Mouse (Mus musculus) heart, adult 11 months (tissue): ENCODE measurements around the gene Slc31a2.

Experiments
- DNase-seq: peaks from one replicate; pipeline ENCODE4 v3.0.0; 2022

Slc31a2 gene

DNA sequence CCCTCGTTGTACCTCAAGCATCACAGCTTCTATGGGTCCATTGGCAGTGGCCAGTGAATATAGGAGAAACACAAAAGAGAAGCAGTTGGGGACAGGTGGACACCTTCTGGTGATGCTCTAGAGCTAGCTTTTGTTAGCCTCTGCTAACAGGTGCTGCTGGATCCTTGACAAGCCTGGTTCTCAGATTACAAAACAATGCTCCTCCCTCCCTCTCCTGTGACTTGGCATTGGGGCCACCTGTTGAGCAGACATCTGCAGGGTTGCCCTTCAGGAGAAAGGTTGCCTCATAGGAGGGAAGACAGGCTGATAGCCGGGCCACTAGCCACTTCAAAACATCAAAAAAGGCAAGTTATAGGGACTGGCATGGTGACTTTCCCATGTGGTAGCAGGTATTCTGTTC, at the start of gene Slc31a2:
Gene Slc31a2, plus strand, starts transcription at position 287 of the 400 bp plus-strand sequence.
- DNase-seq, result peak; percentile 64

GRCm38 (mm10) chr4:62213490-62213889, 48.9 kb upstream of the Slc31a2 start:
- DNase-seq, result no peak

DNA sequence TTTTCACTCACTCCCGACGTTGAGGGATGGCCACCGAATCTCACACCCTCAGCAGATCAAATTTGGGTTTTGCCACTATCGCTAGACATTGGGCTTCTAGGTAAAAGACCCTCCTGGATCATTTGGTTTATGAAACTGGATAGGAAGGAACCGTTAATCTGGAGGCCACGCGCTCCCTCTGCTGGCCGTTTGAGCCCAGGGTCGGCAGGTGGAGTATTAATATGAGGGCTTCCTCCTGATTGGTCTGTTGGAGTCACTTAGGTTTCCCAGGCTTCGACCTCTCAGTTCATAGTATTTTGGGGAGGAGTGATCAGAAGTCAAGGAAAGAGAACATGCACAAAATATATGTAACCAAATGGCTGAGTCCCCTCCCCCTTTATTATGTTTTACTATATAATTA, 34.0 kb upstream of the Slc31a2 start:
- DNase-seq, result peak; percentile 90

DNA sequence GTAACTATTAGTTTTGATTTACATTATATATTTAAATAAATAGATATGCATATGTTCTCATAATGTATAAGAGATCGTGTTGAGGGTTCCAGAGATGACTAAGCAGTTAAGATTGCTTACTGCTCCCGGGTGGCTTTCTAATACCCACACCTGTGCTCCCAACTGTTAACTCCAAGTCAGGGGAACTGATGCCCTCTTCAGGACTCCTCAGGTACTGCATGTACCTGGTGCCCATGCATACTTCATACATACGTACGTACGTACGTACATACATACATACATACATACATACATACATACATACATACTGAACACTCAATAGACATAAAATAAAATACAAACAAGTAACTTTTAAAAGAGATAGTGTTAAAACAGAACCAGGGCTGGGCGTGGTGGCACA, 32.9 kb upstream of the Slc31a2 start:
- no peak for DNase-seq

GRCm38 (mm10) chr4:62230153-62230552, 32.2 kb upstream of the Slc31a2 start:
- DNase-seq, result no peak

DNA sequence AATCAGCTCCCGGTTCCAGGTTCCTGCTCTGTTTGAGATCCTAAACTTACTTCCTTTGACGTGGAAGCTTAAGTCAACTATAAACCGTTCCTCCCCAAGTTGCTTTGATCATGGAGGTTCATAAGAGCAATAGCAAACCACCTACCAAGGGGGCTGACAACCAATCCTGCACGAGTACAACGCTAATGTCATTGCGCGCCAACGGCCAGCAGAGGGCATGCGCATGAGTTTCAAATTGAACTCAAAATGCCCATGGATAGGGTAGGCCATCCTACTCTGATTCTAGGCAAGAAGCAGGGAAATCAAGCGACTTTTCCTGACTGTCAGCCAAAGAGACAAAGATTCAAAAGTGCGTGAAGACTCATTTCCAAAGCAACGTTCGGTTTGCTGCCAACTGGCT, 31.6 kb upstream of the Slc31a2 start, which contains the start of gene Zfp37:
Gene Zfp37, minus strand, starts transcription at position 279 of the 400 bp plus-strand sequence.
- DNase-seq, result no peak

- no peak for DNase-seq
These were observed 21.8 kb upstream of the Slc31a2 start for GRCm38 (mm10) chr4:62240586-62240985.

GRCm38 (mm10) chr4:62248328-62248727, 14.0 kb upstream of the Slc31a2 start:
- DNase-seq, result peak; percentile 64

DNA sequence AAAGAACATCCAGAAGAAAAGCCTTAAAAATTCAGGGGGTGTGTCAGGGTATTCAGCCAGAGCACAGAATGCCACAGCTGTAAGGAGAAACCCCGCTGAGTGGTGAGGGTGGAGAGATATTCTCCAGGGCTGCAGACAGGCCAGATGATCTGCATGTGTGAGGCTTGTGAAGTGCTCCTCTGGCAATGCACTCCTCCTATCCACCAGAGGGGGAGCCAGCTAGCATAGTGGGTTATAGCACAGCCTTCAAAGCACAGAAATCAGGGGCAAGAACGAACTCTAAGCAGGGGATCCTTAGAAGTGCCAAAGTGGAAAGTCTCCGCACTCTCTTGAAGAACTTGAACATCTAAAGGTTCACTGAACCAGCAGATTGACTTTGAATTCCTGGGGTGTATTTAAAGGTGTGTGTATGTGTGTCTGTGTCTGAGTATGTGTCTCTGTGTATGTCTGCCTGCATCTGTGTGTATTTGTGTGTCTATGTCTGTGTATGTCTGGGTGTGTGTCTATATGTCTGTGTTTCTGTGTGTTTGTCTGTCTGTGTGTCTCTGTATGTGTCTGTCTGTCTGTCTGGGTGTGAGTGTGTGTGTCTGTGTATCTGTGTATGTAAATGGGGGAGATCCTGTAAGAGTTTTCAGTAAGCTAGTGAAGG, 11.3 kb upstream of the Slc31a2 start:
- peak; percentile 53 for DNase-seq

DNA sequence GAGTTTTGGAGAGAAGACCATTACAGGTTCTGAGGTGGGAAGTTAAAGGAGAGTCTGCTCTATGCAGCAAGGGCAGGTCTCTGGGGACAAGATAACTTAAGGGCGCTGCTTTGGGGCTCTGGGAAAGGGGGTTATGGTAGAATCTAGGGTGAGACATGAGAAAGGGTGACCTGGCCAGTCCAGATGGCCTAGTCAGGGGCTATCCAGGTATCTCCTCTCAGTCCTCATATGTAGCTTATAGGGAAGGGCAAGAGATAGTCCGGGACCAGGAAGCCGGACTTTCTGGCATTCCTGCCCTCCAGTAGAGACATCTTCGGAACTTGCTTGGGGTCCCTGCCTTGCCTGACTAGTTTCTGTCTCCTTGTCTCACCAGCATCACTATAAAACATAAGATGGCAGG, 10.6 kb upstream of the Slc31a2 start:
- peak; percentile 52 for DNase-seq

GRCm38 (mm10) chr4:62254551-62254950, 7.8 kb upstream of the Slc31a2 start:
- DNase-seq, result peak; percentile 80

DNA sequence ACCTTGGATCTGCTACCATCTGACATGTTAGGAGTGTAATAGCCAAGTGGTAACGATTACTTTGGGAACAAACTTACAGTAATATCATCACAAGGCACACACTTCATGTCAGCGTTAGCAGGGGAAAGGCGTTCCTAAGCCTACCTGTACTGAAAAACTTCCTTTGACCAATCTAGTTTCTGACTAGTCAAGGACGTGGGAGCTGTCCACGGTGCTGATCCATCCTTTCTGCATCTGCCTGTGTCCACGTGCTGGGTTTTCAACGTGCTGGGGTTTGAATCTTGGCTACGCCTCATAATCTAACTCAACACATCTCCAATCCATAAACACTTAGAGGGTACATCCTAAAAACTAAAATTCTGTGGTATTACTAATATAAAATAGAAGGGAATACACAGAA, 5.4 kb upstream of the Slc31a2 start:
- peak; percentile 71 for DNase-seq

DNA sequence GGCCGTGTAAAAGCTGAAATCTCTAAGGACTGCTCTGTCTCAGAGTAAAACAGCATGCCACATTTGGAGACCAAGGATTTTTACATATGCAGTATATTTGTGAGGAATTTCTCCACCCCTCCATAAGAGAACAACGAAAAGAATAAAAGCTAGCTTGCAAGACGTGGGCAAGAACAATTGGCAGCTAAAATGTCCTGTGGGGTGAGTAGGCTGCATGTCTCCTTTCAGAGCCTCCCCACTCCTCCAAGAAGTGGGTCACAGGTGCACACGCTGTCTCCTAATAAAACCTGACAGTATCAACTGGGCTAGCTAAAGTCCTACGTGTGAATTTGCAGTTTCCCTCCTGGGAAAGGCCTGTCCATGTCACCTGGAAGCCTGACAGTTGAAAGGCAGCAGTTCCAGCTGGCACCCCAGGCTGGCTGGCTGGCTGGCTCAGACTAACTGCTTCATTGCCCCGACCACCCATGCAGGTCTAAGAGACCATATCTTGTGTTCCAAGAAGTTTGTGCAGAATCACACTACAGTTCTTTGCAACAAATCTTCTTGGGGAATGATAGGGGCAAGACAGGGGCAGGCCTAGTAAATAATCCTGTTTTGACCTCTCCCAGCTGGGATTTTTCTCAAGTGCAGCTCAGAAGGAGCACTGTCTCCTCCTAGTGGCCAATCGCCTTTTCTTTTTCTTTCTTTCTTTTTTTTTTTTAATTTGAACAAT, 927 bp downstream of the Slc31a2 start:
- peak; percentile 76 for DNase-seq

DNA sequence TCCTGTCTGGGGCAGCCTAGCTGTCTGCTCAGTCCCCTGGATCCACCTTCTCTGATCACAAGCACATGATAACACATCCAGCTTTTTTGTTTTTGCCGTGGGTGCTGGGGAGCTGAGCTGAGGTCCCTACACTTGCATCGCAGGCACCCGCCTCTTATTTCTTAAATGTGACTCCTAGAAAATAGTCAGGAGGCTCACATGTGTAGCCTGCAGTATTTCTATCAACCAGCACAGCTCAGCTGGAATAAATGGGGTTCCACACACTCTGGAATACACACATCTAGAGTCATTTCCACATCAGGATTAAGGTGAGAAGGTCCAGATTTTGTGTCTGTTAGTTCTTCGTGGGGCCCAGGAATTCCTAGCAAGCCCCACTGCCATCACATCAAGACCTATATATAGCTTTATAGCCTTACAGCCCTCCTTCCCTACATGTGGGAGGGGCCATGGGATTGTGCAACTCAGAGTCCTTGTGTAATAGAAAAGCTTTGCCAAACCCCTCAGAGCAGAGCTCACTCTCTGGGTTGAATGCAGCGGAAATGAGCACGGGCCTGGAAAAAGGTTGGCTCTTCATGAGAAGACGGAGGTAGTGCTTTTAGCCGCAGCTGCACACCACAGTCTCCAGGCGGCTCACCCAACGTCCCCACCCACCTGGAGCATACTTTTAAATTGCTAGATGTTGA, 2.9 kb downstream of the Slc31a2 start:
- DNase-seq, result peak; percentile 82

- DNase-seq, result peak; percentile 62
These were observed 3.7 kb downstream of the Slc31a2 start for GRCm38 (mm10) chr4:62266016-62266415.

GRCm38 (mm10) chr4:62267101-62267500, 4.7 kb downstream of the Slc31a2 start:
- peak; percentile 60 for DNase-seq

DNA sequence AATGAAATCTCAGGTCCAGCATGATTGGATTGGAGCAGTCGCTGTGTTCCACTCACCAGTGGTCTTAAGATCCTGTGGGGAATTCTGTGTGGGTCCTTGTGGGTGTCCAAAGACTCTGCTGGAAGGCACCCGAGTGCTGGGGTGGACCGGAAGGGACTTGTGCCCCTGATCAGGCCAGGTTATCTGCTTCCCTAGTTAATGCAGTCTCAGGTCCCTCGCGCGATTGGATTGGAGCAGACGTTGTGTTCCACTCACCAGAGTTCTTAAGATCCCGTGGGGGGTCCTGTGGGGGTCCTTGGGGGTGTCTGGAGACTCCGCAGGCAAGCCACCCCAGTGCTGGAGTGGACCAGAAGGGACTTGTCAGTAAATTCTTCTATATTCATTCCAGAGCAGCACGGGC, 10.3 kb downstream of the Slc31a2 start:
- peak; percentile 82 for DNase-seq

DNA sequence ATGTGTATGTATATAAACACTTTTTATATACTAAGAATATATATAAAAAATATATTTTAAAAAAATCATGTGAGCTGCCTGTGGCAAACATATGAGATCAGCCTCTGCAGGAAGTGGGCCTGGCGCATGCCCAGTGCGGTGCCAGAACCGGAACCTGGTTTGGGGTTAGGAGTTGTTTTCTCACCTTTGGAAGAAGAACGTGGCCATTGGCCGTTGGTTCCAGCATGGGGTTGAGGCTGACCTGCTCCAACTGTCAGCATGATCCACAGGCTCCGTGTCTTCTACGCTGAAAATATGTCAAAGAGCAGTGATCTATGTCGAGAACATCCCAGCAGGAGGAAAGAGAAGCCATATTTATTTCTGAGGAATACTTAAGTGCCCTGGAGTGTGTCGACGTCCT, 11.6 kb downstream of the Slc31a2 start:
- peak; percentile 72 for DNase-seq

GRCm38 (mm10) chr4:62274841-62275536, 12.6 kb downstream of the Slc31a2 start:
- DNase-seq, result peak; percentile 91

DNA sequence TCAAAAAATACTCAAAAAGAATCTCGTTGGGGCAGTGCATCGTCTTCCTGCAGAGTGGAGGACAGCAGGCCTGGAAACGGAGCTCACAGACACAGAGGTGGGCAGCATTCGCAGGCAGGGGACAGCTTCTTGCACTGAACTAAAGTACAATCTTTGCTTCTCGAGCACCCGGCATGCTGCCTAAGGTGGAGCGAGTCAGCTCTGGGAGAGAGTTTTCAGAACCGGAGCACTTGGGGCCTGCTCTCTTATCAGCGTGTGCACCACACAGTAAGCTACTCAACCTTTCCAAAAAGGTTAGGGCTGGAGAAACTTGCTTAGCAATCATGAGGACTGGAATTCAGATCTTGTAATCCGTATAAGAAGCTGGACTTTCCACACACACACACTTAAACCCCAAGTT, 14.3 kb downstream of the Slc31a2 start:
- DNase-seq, result peak; percentile 57

DNA sequence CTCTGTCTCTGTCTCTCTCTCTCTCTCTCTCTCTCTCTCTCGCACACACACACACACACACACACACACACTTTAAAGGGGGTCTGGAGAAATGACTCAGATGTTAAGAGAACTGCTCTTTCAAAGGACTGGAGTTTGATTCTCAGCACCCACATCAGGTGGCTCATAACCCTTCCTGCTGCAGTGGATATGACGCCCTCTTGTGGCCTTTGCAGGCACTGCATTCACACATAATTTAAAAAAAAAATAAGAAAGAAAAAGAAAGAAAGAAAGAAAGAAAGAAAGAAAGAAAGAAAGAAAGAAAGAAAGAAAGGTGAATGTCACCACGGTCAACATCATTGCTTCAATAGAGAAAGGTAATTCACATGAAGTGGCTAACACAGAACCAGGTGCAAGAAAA, 14.9 kb downstream of the Slc31a2 start:
- no peak for DNase-seq

DNA sequence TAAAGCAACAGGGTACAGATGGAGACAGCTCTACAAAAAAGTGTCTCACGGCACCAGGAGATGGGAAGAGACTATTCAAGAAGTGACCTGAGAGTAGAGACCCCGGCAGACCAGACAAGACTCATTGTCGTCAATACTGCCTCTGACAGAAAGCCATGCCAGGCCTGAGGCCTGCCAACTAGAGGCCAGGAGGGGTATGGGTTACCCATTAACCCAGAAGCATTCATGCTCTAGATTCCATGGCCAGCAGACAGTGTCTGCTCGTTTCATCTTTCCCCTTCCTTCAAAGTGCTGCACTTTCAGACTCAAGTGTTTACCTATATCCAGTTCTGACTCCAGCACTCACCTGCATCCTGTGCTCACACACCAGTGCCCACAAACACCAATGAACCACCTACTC, 15.7 kb downstream of the Slc31a2 start:
- peak; percentile 72 for DNase-seq

DNA sequence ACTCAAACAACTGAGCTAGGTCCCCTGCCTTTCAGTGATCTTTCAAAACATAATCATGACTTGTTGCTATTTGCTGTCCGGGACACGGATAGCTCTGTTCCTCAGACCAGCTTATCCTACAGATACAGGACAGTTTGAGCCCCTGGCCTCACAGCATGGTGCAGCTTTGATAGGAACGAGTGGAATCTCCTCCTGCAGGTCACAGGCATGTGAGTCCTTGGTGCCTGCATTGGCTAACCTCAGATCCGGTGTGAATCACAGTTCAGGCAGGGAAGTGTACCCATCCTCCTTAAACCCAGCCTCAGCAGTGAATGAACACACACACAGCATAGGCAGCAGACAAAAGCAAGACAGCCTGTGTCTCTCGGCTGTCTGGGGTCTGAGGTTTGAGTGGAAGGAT, 19.0 kb downstream of the Slc31a2 start:
- DNase-seq, result no peak
